In genomic region chr19:42632301-42632700, GRCm38 (mm10) we compare ENCODE assay signal across 25 mouse cellular contexts. TPM values are rescaled to one million over a fixed set of nuclear protein-coding genes. Genes with fewer than 3 reads are reported as not detected.
A peak's percentile ranks its signal among the peaks of the same experiment; 100 is the strongest.
DNase-seq lines count a peak whose midpoint lies in the region; ATAC-seq and TF ChIP-seq lines count a peak whose summit lies in the region.
"Had no signal": no experiment of that assay in that cellular context is flagged by ENCODE, and none has a peak within 500 bp of the region (broad histone marks: within the 10 kb centered on the region; RNA-seq: fewer than 3 reads in every experiment).

No protein-coding gene starts in this region.

- peaks cover 9% of the 10 kb centered on the region; the same call in 1 of the 2 replicates for H3K4me1 ChIP-seq in intestine, embryonic 14.5 days (replicated peaks; ENCODE audit: control insufficient read depth, insufficient read depth, low read length)
- H3K4me1 ChIP-seq in intestine, embryonic 16.5 days (ENCODE audit: control insufficient read depth, insufficient read depth, low read length), result peaks cover 9% of the 10 kb centered on the region
- H3K4me1 ChIP-seq: liver, embryonic 12.5 days had no signal

- no peaks in the 10 kb centered on the region for H3K79me2 ChIP-seq in myocyte (ENCODE audit: control insufficient read depth, insufficient read depth)

- no peaks in the 10 kb centered on the region for H3K36me3 ChIP-seq in intestine, embryonic 14.5 days (ENCODE audit: control insufficient read depth, insufficient read depth, low read length)
- no peaks in the 10 kb centered on the region for H3K36me3 ChIP-seq in intestine, embryonic 16.5 days (ENCODE audit: control insufficient read depth, insufficient read depth, low read length)
- H3K36me3 ChIP-seq in myocyte (ENCODE audit: control insufficient read depth, insufficient read depth), result no peaks in the 10 kb centered on the region
- H3K36me3 ChIP-seq: embryonic facial prominence, embryonic 12.5 days; forebrain, embryonic 10.5 days; heart, embryonic 12.5 days; hindbrain, embryonic 10.5 days; hindbrain, embryonic 15.5 days; limb, embryonic 13.5 days; liver, embryonic 12.5 days; midbrain, embryonic 13.5 days had no signal

- no peaks in the 10 kb centered on the region for H3K9me3 ChIP-seq in intestine, embryonic 14.5 days (ENCODE audit: control insufficient read depth, low read length)
- H3K9me3 ChIP-seq in intestine, embryonic 16.5 days (ENCODE audit: control insufficient read depth, low read length), result no peaks in the 10 kb centered on the region
- H3K9me3 ChIP-seq: embryonic facial prominence, embryonic 12.5 days; forebrain, embryonic 10.5 days; heart, embryonic 12.5 days; hindbrain, embryonic 10.5 days; hindbrain, embryonic 15.5 days; limb, embryonic 13.5 days; liver, embryonic 12.5 days; midbrain, embryonic 13.5 days had no signal

- 0 out of 2 replicates have a peak, but pooled peaks cover 2% of the 10 kb centered on the region for H3K27me3 ChIP-seq in intestine, embryonic 14.5 days (replicated peaks; ENCODE audit: control insufficient read depth, insufficient read depth, low read length)
- 0 out of 2 replicates have a peak, but pooled peaks cover 2% of the 10 kb centered on the region for H3K27me3 ChIP-seq in intestine, embryonic 16.5 days (replicated peaks; ENCODE audit: control insufficient read depth, insufficient read depth, low read length)
- H3K27me3 ChIP-seq in myocyte (ENCODE audit: control insufficient read depth, insufficient read depth, insufficient read length), result no peaks in the 10 kb centered on the region
- H3K27me3 ChIP-seq: embryonic facial prominence, embryonic 12.5 days; hindbrain, embryonic 15.5 days; midbrain, embryonic 13.5 days had no signal

- intact Hi-C loops in gastrocnemius, adult 2 months (cut with DNase I), result no loop called here

- no peak overlapping the region for H3K9ac ChIP-seq in intestine, embryonic 14.5 days (ENCODE audit: low read length)
- H3K9ac ChIP-seq in intestine, embryonic 16.5 days (ENCODE audit: low read depth, low read length), result no peak overlapping the region
- H3K9ac ChIP-seq: embryonic facial prominence, embryonic 12.5 days; forebrain, postnatal 0 days; heart, embryonic 12.5 days; hindbrain, embryonic 15.5 days; limb, embryonic 13.5 days; liver, embryonic 12.5 days; midbrain, embryonic 13.5 days had no signal

- 82% methylated on average over 4 of the region's 4 CpGs for WGBS in intestine, embryonic 14.5 days
- 69% methylated on average over 4 of the region's 4 CpGs for WGBS in intestine, embryonic 16.5 days

- H3ac ChIP-seq in myocyte (ENCODE audit: control insufficient read depth, insufficient read length), result no peak overlapping the region

- H3K4me2 ChIP-seq in intestine, embryonic 14.5 days (ENCODE audit: low read length), result no peak overlapping the region
- H3K4me2 ChIP-seq in intestine, embryonic 16.5 days (ENCODE audit: low read depth, low read length), result no peak overlapping the region
- H3K4me2 ChIP-seq in myocyte (ENCODE audit: low read depth), result peak overlapping the region; percentile 62

- TF ChIP-seq POLR2A in myocyte (IDR thresholded peaks at IDR 0.05; ENCODE audit: insufficient read length, low read depth), result no peak

- H3K27ac ChIP-seq in gastrocnemius, adult 2 months, result peak overlapping the region; percentile 74
- no peak overlapping the region for H3K27ac ChIP-seq in intestine, embryonic 14.5 days (ENCODE audit: low read depth)
- H3K27ac ChIP-seq in intestine, embryonic 16.5 days (ENCODE audit: low read length), result no peak overlapping the region
- H3K27ac ChIP-seq: embryonic facial prominence, embryonic 12.5 days; forebrain, embryonic 10.5 days; hindbrain, embryonic 10.5 days; hindbrain, embryonic 15.5 days; limb, embryonic 13.5 days; liver, embryonic 12.5 days; macrophage; midbrain, embryonic 13.5 days had no signal

- ATAC-seq in intestine, embryonic 14.5 days (replicated peaks; ENCODE audit: low FRiP score, low TSS enrichment, low read depth), result no peak
- ATAC-seq in intestine, embryonic 16.5 days, result no peak
- ATAC-seq: intestine, postnatal 0 days; liver, embryonic 12.5 days; midbrain, embryonic 13.5 days had no signal

- TF ChIP-seq CTCF in gastrocnemius, adult 2 months (IDR thresholded peaks at IDR 0.05), result no peak

- peak; percentile 34 for DNase-seq in gastrocnemius, adult 2 months
- no peak for DNase-seq in gastrocnemius, adult 8-10 months (ENCODE audit: low spot score in 2 of 2)
- DNase-seq in intestine, embryonic 14.5 days (ENCODE audit: low spot score), result peak; percentile 12
- DNase-seq in right cerebral cortex, postnatal 4 days, result peak; percentile 1
- DNase-seq in right cerebral cortex, postnatal 36 days (ENCODE audit: low spot score in 2 of 2), result no peak
- DNase-seq in adrenal gland, adult 2 months, result no peak
- DNase-seq: cerebellum, adult 11 months; cerebellum, adult 9-10 months; cerebellum, postnatal 36 days; right cerebral cortex, postnatal 25 days had no signal

- H3K4me3 ChIP-seq in gastrocnemius, adult 2 months, result no peak overlapping the region; the same call in 1 of the 2 replicates
- no peak overlapping the region for H3K4me3 ChIP-seq in intestine, embryonic 14.5 days (ENCODE audit: low read depth, low read length)
- H3K4me3 ChIP-seq in intestine, embryonic 16.5 days (ENCODE audit: low read length), result no peak overlapping the region
- H3K4me3 ChIP-seq in myocyte, result no peak overlapping the region
- H3K4me3 ChIP-seq: embryonic facial prominence, embryonic 12.5 days; forebrain, embryonic 10.5 days; heart, embryonic 12.5 days; hindbrain, embryonic 10.5 days; hindbrain, embryonic 15.5 days; liver, embryonic 12.5 days; midbrain, embryonic 13.5 days had no signal

TF ChIP-seq in myocyte, 11 proteins besides CTCF, POLR2A, EP300 and RAD21:
- TF ChIP-seq MYOD1 (IDR thresholded peaks at IDR 0.05; ENCODE audit: control insufficient read depth in 1 of 3, insufficient read length in 2 of 3, low read depth in 2 of 3) (no peak), TCF3 (IDR thresholded peaks at IDR 0.05; ENCODE audit: insufficient read length, low read depth) (no peak), REST (IDR thresholded peaks at IDR 0.05; ENCODE audit: insufficient read depth, insufficient read length) (no peak), POLR2AphosphoS2 (IDR thresholded peaks at IDR 0.05; ENCODE audit: insufficient read length, low read depth) (no peak), MAX (IDR thresholded peaks at IDR 0.05; ENCODE audit: low read depth) (no peak), SRF (IDR thresholded peaks at IDR 0.05; ENCODE audit: control insufficient read depth, insufficient read length, low read depth) (no peak), USF1 (IDR thresholded peaks at IDR 0.05; ENCODE audit: low read depth) (no peak), MYOG (IDR thresholded peaks at IDR 0.05; ENCODE audit: control insufficient read depth in 1 of 3, insufficient read depth in 1 of 3, insufficient read length in 2 of 3, low read depth in 2 of 3) (no peak), TCF12 (IDR thresholded peaks at IDR 0.05; ENCODE audit: insufficient read depth, poor library complexity, severe bottlenecking) (no peak), CEBPB (IDR thresholded peaks at IDR 0.05; ENCODE audit: insufficient read depth, poor library complexity, severe bottlenecking) (no peak)

RNA-seq across cellular contexts. Expression of gene Loxl4, which starts 19.7 kb away (rescaled TPM):
- 1 to 10 TPM; 1.5 to 3.9 TPM for total RNA-seq in gastrocnemius, adult 2 months (2021)
- total RNA-seq in gastrocnemius, adult 8-10 months (2022), result 1 to 10 TPM in 2 of 4 experiments, under 1 TPM in 2; 0.56 to 1.3 (median 1.1) TPM
- 1.4 and 1.8 TPM in 2 replicates for polyA plus RNA-seq in intestine, embryonic 14.5 days (2014; fragmentation: Nextera tagmentation; extraction: Ambion mirVana)
- 2.2 and 2.4 TPM in 2 replicates for polyA plus RNA-seq in intestine, embryonic 16.5 days (2015; fragmentation: Nextera tagmentation; extraction: Ambion mirVana)
- 4.9 TPM for polyA plus RNA-seq in myocyte (2012; fragmentation: generic; extraction: Trizol)
- total RNA-seq in adrenal gland, adult 2 months (2021), result 1 to 10 TPM; 2.2 to 8.6 TPM
- polyA plus RNA-seq in adrenal gland, adult 2 months (2012; rRNA removed), result 0.90 and 0.95 TPM in 2 replicates
- total RNA-seq: megakaryocyte-erythroid progenitor cell, adult 5-6 weeks; neutrophil, adult 5-6 weeks had no signal
- polyA plus RNA-seq: hindbrain, embryonic 15.5 days; macrophage had no signal

Comparison
In these comparisons a context has a peak if more than half of its experiments do, and no peak if none do; other contexts are left out.
1. DNase-seq: peak in gastrocnemius, adult 2 months (single experiment), intestine, embryonic 14.5 days (single experiment) and right cerebral cortex, postnatal 4 days (single experiment); none in gastrocnemius, adult 8-10 months (0 of 2), right cerebral cortex, postnatal 36 days (0 of 2) and adrenal gland, adult 2 months (single experiment).